Mouse (Mus musculus): ENCODE results near the gene Dgkg. TPM values are rescaled to one million over a fixed set of nuclear protein-coding genes. Genes with fewer than 3 reads are reported as not detected.

The Dgkg gene
- total RNA-seq, 2 experiments from 2014 or later, result 0.71 to 0.72 TPM

DNA sequence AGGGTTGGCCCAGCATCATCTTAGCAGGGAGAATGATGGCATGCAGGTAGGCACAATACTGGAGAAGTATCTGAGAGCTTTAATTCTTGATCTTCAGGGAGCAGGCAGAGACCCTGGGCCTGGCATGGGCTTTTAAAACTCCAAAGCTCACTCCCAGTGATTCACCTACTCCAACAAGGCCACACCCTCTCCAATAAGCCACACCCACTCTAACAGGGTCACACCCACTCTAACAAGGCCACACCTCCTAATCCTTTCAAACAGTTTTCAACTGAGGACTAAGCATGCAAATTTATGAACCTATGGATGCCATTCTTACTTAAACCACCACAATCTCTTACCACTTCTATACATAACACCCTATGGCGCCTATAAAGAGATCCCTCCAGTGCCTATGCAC lies 11.8 kb downstream of the Dgkg start:
- no peak for DNase-seq

DNA sequence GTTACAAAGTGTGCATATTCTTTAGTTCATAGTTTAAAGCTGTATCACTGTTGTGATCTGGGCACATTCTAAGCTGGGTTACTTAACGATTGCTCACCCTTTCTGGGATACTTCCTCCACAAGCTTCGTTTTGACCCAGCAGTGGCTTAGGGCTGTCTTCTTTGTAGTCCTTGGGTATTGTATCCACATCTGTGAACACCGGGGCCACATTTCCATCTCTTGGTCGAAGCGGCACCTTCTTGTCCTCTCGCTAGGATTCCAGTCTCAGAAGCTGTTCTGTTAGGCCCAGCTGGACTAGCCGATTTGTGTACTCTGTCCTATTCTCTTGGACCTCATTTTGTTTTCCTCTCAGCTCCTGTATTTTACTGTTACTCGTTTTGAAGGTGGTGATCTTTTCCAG lies 13.6 kb downstream of the Dgkg start:
- no peak for DNase-seq

DNA sequence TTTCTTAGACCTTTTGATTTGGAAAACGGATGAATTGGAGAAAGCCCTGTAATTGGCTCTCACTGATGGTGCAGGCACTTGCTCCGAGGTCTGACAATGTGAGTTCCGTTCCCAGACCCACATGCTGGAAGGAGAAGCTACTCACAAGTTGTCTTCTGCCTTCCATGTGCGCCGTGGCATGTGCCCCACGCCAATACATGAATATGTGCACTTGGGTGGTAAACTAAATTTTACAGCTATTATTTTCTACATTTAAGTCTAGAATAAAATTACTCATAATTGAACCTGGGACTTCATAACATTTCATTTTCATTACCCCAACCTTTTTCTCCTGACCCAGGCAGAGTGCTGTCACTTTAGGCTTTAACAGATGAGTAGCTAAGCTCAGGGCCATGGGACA lies 14.1 kb downstream of the Dgkg start:
- no peak for DNase-seq

DNA sequence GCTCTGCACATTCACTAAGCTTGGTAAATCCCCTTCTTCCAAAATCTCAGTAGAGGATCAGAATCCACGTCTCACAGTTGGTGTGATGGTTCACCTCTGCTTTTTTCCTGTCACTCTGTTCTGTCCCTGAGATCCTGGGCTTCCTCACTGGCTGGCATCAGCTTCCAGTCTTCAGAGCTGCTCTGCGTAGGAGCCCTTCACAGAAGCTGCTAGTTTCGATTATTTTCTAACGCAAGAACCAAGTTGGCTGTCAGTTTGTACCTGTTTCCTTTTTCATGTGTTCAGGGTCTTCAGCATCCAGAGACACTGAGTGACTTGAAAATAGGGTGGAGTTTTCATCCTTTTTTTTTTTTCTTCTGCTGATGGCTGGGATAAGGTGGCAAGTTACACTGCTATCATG lies 15.0 kb downstream of the Dgkg start:
- DNase-seq, result no peak

DNA sequence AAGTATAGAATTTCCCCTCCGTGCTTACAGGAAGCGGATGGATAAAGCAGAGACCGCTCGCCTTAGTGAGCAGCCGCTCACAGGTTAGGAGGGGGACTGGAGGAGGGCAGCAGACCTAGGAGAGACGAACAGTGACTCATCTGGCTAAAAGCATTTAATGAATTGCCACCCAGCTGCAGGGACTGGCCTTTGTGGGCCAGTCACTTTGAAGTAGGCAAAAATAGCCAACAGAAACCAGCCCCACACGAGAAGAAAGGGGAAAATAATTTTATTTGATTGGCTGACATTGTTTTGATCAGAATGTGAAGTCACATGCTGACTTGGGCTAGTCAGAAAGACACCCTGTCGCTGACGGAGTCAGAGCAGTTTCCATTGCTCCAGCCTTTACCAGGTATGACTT lies 15.4 kb downstream of the Dgkg start:
- DNase-seq, result no peak

DNA sequence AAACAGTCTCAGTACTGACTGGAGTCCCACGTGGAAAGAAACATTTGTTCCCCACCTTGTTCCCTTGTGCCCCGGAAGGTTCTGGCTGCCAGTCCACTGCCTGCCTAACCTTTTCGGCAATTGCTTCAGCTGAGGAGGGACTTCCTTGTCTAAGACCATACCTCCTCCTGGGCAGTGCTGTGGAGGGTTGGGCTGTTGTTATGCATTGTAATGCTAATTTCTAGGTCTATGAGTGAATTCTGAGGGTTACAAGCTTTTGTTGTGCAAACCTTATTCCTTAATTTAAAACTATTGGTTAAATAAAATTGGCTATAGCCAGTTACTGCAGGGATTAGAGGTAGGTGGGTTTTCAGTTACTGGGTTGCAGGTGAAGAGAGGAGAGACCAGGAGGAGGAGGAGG lies 19.7 kb downstream of the Dgkg start:
- DNase-seq, result no peak

DNA sequence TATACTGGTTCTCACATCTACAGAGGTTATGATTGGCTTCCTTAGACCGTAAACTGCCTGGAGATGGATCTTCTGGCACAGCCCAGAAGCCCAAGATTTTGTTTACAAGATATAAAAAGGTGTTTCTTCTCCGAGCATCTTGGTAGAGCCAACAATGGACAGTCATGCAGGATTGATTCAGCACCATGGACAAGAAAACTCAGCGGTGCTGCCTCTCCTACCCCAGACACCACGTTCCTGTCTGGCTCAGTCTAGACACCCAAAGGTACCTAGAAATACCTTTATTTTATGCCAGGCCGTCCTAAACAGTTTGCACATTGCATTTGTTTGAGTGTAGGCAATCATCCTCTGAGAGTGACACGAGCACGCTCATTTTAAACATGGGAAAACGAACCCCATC lies 21.3 kb downstream of the Dgkg start:
- peak; percentile 19 for DNase-seq

DNA sequence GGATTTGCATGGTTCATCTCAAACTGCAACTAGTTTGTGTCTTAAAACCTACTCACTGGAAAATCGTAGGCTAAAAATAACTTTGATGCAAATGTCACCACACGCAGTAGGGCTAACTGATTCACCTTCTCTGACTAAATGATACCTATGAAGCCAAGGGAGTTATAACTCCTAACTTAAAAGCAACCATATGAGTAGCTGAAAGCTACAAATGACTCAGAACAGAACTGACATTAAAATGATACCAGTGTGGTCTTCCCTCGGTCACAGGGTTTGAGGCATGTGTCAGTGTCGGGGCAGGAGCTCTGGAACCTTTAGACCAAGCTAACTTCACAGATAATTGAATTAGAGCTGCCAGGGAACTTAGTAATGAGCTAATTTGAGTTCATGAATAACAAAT lies 24.0 kb downstream of the Dgkg start:
- DNase-seq, result no peak

DNA sequence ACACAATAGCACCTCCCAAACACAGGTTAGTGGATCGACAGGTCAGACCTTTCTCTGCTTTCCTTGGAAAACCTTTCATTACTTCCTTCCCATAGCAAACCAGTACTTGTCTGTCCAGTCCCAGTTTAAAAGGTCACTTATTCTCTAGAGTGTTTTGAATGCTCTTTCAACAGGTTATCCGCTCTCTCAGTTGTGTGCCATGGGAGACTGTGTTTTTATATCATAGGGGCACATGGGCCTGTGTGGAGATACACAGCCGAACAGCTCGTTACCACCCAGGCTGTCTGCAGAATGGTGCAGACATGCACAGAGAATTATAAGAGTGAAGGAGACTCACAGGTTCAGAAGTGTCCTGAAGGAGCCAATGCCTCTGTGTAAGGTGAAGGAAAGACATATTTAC lies 26.7 kb downstream of the Dgkg start:
- DNase-seq, result no peak

DNA sequence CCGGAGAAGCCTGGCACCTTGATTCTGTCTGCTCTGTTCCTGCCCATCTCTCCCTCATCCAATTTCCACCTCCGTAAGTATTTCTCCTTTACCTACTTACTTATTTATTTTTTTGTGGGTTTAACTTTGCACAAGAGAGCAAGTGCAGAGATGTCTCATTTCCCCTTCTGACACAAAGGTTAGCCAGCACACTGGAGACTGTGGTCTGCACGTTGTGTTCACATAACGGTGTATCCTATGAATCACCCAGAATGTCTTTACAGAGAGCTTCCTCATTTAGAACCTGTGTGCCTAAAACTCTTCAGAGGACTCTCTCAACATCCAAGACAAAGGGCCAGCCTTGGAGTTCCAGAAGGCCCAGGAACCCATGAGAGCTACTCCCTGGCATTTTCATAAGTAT lies 27.1 kb downstream of the Dgkg start:
- DNase-seq, result no peak

DNA sequence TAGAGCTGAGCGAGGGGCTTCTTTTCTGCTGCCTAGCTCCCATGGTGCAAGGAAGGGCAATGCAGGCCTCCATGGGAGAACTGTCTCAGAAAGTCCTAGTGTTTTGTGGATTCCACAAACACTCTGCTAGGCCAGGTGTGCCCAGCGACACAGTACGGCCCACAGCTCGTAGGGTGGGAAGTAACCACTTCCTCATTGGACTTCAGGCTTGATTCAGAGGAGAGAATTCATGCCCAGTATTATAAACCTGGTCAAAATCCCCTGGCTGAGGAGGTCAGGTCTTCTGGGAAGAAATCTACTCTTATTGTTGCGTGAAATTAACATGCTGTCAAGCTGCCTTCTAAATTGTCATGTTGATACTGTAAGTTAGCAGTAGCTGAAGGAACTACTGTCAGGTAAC lies 31.0 kb downstream of the Dgkg start:
- DNase-seq, result no peak

DNA sequence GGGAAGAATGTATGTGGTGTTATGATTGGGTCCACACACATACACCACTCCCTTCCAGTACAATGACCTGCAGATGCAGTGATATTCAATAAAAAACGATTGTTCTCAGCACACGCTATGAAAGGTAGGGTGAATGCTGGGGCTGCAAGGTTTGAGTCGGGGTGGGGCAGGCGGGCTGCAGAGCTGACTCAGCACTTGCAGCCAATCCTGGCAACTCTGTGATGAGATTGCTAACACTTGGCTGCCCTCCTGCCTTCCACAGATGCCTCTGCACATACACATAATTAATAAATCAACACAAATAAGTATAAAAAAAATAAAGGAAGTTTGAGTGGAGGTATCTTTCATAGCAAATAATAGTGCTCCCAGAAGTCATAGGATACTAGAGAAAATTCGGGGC lies 31.6 kb downstream of the Dgkg start:
- no peak for DNase-seq

DNA sequence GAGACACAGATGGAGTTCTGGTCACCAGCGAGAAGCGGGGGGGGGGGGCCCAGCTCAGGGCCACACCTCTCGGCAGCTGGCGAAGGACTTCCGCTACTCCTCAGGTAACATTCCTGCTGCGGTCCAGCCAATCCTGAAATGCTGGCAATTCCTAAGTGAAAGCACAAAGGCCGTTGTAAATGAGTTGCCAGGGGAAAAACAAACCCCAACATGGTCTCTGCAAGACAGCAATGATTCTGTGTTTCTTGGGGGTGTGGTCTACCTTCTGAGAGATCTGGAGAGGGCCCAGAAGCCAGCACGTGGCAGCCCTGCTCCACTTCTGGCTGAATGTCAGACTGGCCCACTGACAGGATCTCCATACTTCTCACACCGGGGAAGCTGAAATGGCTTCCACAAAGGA lies 34.7 kb downstream of the Dgkg start:
- peak; percentile 9 for DNase-seq

DNA sequence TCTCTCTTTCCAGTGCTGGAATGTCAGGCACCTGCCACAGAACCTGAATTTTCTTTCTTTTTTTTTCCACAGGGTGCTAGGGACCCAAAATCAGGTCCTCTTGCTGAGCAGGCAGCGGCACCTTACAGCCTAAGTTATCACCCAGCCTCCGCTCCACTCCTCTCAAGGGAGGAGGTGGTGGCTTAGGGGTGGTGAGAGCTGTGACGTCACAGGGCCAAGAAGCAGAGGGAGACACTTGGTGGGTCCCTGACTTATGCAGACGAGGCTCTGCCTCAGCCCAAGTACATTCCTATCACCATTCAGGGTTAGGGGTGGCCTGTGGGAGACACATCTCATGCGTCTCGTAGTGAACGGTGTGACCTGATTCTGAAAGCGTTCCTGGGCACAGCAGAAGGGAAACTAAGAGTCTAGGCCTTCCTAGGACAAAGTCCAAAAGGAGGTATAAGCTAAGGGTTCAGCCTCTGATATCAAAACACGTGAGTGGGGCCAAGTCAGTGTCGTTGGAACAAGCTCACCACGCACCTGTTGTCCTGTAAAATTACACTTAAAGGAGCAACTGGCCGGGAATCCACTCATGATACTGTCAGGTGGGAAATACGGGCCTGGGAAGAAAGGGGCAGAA lies 35.6 kb downstream of the Dgkg start:
- no peak for DNase-seq

DNA sequence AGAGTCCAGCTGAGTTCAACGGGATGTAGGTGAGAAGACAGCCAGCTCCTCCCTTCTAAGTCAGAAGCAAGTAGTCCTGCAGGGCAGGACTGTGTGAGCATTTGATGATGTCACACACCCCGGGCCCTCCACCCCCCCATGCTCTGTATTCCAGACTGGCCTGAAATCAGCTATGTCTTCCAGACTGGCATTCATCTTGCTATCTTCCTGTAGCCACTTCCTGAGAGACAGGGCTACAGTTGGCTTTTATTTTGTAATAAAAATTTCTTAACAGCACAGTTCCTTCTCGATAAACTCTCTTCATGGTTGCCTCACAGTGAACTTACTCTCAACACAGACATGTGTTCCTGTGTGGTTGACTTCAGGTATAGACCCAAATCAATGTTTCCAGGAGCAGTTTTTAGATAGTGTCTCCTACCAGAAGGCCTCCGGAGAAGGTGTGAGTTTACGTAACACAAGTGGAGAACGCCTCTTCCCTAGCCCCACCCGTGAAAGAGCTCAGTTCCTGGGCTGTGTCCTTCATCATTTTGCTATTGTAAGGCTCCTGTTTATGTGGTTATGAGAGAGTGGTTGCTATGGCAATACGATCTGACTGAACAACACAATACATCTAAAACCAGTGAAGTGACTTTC lies 38.5 kb downstream of the Dgkg start:
- no peak for DNase-seq

DNA sequence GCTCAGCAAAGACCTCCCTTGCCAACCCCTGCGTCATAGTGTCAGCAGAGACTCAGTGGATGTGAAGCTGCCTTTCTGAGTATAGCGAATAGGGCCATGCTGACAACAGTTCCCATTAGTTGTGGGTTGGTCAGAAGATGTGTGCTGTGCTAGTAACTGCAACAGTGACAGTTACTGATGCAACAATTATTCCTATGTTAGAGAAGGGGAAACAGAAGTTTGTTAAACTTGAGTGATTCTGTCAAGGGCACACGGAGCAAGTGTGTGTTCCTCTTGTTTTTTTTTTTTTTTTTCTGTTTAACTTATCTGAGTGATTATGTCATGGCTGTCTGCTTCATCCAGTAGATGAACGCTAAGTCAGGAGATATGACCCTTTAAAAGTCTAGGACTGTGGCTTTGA lies 41.2 kb downstream of the Dgkg start:
- DNase-seq, result no peak

DNA sequence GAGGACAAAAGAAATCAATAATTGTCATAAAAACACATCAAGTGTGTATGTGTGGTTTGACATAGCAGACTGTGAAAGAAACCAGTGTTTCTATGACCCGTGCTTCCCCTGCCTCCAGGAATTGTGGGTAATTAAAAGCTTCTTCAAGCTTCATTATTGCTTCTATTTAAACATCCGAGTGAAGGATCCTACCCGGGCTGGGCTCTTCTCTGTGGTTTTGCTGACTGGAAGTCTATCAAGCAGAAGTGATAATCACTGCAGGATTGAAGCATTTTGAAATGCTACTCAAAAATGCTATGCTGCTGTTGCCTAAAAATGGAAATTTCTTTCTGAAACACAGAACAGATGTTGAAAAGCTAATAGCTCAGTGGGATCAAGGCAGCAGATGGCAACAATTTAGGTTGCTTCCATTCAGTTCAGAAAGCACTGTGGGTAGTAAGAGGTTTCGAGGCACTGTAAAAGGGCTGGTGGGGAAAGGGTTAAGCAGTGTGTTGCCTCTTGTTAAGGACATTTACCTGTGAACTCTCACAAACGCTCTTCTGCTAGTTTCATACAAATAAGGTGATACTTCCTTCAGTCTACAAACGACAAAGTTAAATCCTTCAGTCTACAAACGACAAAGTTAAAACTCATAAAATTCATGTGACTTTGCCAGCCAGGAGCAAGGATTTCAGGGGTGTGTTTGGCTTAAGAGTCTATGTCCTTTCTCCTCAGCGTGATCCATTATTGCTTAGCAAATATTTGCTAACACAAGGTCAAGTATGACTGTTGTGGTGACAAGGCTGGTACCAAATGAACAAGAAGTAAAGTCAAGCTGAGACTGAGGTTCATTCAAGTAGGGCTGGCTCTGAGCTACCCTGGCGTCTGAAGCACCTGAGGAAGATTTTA lies 43.6 kb downstream of the Dgkg start:
- no peak for DNase-seq

DNA sequence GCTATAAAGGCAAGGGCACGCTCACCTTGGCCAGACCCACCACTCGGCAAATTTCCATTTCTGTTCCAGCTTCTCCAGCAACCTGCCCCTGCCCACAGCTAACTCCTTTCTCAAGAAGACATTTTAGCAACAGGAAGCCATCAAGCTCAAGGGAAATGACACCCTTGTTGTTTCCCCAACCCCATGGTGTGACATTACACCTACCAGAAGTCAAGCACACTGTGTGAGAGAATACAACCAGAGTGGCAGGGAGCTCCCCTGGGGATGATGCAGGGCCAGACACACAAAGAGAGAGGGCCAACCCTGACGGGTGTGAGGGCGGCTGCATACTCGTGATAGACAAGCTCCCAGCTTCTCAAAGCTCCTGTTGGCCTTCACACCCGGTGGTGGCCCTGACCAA lies 49.0 kb downstream of the Dgkg start:
- DNase-seq, result no peak

DNA sequence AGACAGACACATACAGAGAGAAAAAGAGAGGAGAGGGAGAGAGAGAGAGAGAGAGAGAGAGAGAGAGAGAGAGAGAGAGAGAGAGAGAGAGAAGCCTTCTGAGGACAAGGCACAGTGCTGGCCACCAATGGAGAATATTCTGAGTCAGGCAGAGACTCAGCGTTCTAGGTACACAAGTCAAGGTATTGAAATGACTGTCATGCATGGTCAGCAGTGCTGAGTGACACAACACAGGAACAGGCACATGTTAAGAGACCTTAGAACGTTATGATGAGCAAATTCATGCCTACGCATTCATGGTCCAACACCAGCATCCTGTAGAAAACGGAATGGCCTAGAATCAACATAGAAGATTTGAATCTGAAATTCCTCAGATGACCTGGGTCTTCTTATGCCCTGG lies 50.0 kb downstream of the Dgkg start:
- DNase-seq, result no peak

DNA sequence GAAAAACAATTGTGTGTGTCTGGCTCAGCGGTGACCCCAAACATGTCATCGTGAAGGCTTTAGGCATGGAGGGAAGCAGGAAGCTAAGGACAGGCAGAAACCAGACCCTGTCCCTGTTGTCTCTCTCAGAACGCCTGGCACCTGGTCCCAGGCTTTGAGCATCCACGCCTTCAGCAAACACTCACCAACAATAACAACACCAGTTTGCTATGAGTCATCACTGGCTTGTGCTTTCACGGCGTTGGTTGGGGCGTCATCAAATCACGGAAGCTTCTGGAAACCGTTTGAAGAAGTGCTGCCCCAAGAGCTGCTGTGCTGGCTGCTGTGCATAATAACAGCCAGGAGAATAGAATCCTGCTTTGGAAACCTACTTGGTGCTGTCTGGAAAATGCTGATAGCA lies 54.6 kb downstream of the Dgkg start:
- no peak for DNase-seq

DNA sequence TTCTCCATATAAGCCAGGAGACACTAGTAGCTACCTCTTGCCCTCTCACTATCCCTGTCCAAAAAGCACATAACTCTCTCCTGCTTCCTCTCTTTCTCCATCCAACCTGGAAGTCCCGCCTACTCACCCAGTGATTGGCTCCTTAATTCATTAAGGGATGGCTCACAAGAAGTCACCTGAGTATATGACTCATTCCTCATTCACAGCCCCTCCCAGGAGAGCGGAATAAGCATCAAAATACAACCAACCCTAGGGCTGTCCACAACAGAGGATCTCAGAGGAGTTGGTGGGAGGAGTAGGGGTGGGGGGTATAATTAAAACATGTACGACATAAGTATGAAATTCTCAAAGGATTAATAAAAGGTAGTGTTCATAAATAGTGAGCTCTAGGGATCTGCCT lies 55.3 kb downstream of the Dgkg start:
- no peak for DNase-seq

DNA sequence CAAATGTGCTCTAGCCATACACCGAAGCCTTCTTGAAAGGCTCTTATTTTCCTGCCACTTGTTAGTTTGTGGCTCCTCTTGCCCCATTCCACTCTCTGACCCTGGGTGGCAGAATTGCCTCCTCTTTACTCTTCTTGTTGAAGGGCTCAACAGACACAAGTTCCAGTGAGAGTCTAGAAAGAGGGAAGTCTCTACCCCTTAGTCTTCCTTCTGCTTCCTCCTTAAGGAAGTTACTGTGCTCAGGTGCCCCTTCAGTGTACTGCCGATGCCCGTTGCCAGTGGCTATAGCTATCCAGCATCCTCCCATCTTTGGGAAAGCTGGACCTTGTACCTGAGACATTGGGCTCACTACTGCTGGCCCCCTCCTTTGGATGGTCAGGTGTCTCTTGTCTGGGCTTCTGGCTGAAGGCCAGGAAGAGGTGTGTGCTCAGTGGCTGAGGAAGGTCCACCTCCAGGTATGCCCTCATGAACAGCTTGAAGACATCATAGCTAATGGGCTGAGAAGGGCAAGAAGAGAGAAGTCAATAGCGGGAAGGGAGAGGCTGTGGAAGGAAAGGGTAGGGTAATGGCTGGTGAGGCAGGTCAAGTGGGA lies 56.8 kb downstream of the Dgkg start:
- peak; percentile 10 for DNase-seq

DNA sequence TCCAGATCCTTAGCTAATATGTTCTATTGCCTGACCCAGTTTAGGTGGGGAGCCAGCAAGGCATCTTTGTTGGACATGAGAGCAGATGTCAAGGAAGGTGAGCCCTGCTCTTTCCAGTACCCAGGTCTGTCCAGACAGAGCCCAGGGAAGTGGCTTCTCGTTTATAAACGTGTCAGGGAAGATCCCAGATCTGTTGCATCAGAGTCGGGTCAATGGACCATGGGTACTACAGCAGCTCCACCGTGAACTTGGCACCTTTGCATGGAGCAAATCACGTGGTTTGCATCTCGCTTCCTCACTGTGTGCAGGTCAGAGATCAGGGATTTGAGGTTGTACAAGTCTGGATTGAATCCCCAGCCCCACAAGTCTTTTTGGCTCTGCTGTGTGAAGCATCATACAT lies 58.3 kb downstream of the Dgkg start:
- DNase-seq, result no peak

DNA sequence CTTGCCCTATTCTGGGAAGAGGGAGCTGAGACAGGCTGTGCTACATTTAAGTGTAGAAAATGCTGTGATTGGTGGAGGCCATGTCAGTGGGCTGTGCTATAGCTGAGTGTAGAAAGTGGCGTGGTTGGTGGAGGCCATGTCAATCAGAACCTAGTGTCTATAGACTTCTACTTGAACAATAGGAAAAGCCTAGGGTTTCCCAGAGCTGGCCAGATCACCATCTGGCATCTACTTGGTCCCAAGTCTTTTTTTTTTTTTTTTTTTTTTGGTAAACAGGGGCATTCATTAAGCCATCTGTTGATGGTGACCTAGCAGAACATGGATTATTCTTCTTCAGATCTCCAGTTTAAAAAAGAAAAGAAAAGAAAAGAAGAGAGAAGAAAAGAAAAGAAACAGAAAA lies 60.6 kb downstream of the Dgkg start:
- no peak for DNase-seq

All from heart, postnatal 4 days (tissue).